Mouse (Mus musculus) hindbrain, embryonic 12.5 days (tissue): ENCODE measurements around the gene Tmem189. TPM values are rescaled to one million over a fixed set of nuclear protein-coding genes. Genes with fewer than 3 reads are reported as not detected.

ENCODE experiments used
- ATAC-seq: fragments of 200-750 bp; cut with Nextera tagmentation; 2 replicates; pipeline ENCODE4 v1.8.0; 2017; ENCODE audit warnings: moderate TSS enrichment; ENCODE audit not compliant: low FRiP score
- H3K27ac ChIP-seq: fragments of 300-500 bp; sonication (generic); 2 replicates; pipeline ENCODE4 v1.5.1; 2016; ENCODE audit warnings: mild to moderate bottlenecking
- H3K27me3 ChIP-seq: fragments of 300-500 bp; sonication (generic); 2 replicates; pipeline ENCODE4 v1.6.1; 2016; ENCODE audit warnings: mild to moderate bottlenecking
- H3K36me3 ChIP-seq: fragments of 300-500 bp; sonication (generic); 2 replicates; pipeline ENCODE4 v1.6.1; 2016; ENCODE audit warnings: mild to moderate bottlenecking
- H3K4me1 ChIP-seq: fragments of 300-500 bp; sonication (generic); 2 replicates; pipeline ENCODE4 v1.6.1; 2016
- H3K4me2 ChIP-seq: fragments of 300-500 bp; sonication (generic); replicated peaks from 2 replicates; pipeline ENCODE4 v1.6.1; 2016; ENCODE audit warnings: mild to moderate bottlenecking
- H3K4me3 ChIP-seq: fragments of 300-500 bp; sonication (generic); 2 replicates; pipeline ENCODE4 v1.5.1; 2016; ENCODE audit warnings: mild to moderate bottlenecking
- H3K9ac ChIP-seq: fragments of 300-500 bp; sonication (generic); 2 replicates; pipeline ENCODE4 v1.6.1; 2016; ENCODE audit warnings: mild to moderate bottlenecking, moderate library complexity
- H3K9me3 ChIP-seq: fragments of 300-500 bp; sonication (generic); replicated peaks from 2 replicates; pipeline ENCODE4 v1.6.1; 2016; ENCODE audit warnings: mild to moderate bottlenecking
- WGBS: fragments of 180-500 bp; shearing (Covaris S2); methylation state at CpG from one replicate; pipeline ENCODE4 v1.1.7; 2016; 5-methylcytosine and 5-hydroxymethylcytosine counted together
- microRNA-seq: library from miRNA; unstranded; fragments of <30 nt; microRNA quantifications from one replicate; pipeline ENCODE4, GENCODE M21; 2017
- polyA plus RNA-seq: library from polyadenylated mRNA; unstranded; fragments of >200 nt; fragmentation: Nextera tagmentation; extraction: Ambion mirVana; gene quantifications from 2 replicates; pipeline ENCODE4 v1.2.1, GENCODE M21; 2016

Tmem189 gene
- polyA plus RNA-seq, 1 experiment from 2014 or later = 43.9 TPM

GRCm38 (mm10) chr2:167593551-167594250, 95.9 kb downstream of the Tmem189 start:
- ATAC-seq = no peak
- WGBS = 81% methylated on average over 4 of the region's 4 CpGs

More at GRCm38 (mm10) chr2:167593551-167594250, 95.9 kb downstream of the Tmem189 start:
- H3K9me3 ChIP-seq = no peaks in the 10 kb centered on the region
- H3K4me2 ChIP-seq = no peak overlapping the region
- H3K27ac ChIP-seq = peak overlapping the region; percentile 57; the same call in 1 of the 2 replicates
- H3K36me3 ChIP-seq = no peaks in the 10 kb centered on the region
- no peak overlapping the region for H3K9ac ChIP-seq
- H3K4me1 ChIP-seq = peaks cover 46% of the 10 kb centered on the region
- H3K4me3 ChIP-seq = no peak overlapping the region
- H3K27me3 ChIP-seq = peaks cover 10% of the 10 kb centered on the region; the same call in 1 of the 2 replicates

Small RNA genes within 50 kb of the gene (microRNA-seq; reads per million reads assigned to microRNA genes)
- not detected for gene Gm22355

Other genes with a start within 250 kb of the Tmem189 start
- 120 TPM in 2 replicates for gene Rnf114, start 197.2 kb downstream of the Tmem189 start, polyA plus RNA-seq
- 20.8 and 25.3 TPM in 2 replicates for gene Spata2, start 196.9 kb downstream of the Tmem189 start, polyA plus RNA-seq
- gene Snai1, start 151.6 kb downstream of the Tmem189 start, polyA plus RNA-seq = 30.1 and 39.0 TPM in 2 replicates
- gene Ube2v1, start 57.7 kb downstream of the Tmem189 start, polyA plus RNA-seq = 290 and 291 TPM in 2 replicates
- gene Gm20431, start 28.3 kb downstream of the Tmem189 start, polyA plus RNA-seq = 16.9 and 18.8 TPM in 2 replicates
- gene Cebpb, start 907 bp downstream of the Tmem189 start, polyA plus RNA-seq = 4.1 and 4.5 TPM in 2 replicates
- gene Ptpn1, start 242.2 kb upstream of the Tmem189 start, polyA plus RNA-seq = 96.9 and 118 TPM in 2 replicates